Mouse (Mus musculus) lung, adult 2 months (tissue): ENCODE results near the gene Cops4.

Experiments used
- CTCF ChIP-seq: fragments of 200-500 bp; IDR thresholded peaks from 2 replicates; pipeline ENCODE4 v1.5.1; 2011; ENCODE audit warnings: mild to moderate bottlenecking, low read length, control low read depth; ENCODE audit not compliant: insufficient read depth
- POLR2A ChIP-seq: fragments of 200-500 bp; IDR thresholded peaks from 2 replicates; pipeline ENCODE4 v1.6.1; 2011; ENCODE audit warnings: low read depth, mild to moderate bottlenecking, control low read depth, low read length, borderline replicate concordance; ENCODE audit errors: extremely low read depth

GRCm38 (mm10) chr5:100500458-100500961 is 17.6 kb upstream of the Cops4 start, which contains the start of gene Lin54:
- no peak for TF ChIP-seq CTCF
- TF ChIP-seq POLR2A, result no peak
